Mouse (Mus musculus): ENCODE data around the gene Gm21778. TPM values are rescaled to one million over a fixed set of nuclear protein-coding genes. Genes with fewer than 3 reads are reported as not detected.
"Not testable (repeated sequence)": the region's sequence is repeated elsewhere in the genome, so short reads cannot be mapped to it uniquely, and the experiment has no call there.

Gm21778 gene
- not detected in 2 replicates for polyA plus RNA-seq (2015; fragmentation: Nextera tagmentation; extraction: Ambion mirVana)

GRCm38 (mm10) chrY:5942160-5942559 is at the start of gene Gm21778:
Gm21778 (plus strand) TSS chrY:5942460.
- not testable (repeated sequence) for H3K4me3 ChIP-seq; H3K27me3 ChIP-seq; H3K36me3 ChIP-seq; H3K9ac ChIP-seq; H3K9me3 ChIP-seq; H3K4me1 ChIP-seq; H3K4me2 ChIP-seq; ATAC-seq (ENCODE audit: borderline replicate concordance, extremely low read depth, low FRiP score, low TSS enrichment); H3K27ac ChIP-seq

Other genes with a start within 250 kb of the Gm21778 start
- gene Gm20914, start 216.5 kb upstream of the Gm21778 start, polyA plus RNA-seq (2015; fragmentation: Nextera tagmentation; extraction: Ambion mirVana): not detected in 2 replicates
- gene Gm28171, start 149.1 kb upstream of the Gm21778 start, polyA plus RNA-seq (2015; fragmentation: Nextera tagmentation; extraction: Ambion mirVana): not detected in 2 replicates